Mouse (Mus musculus): ENCODE measurements at regions not wholly inside any gene's neighbourhood (a gene's known extent, or its start where the extent isn't known, plus 50 kb on each side); places are given as distances from the start of the nearest gene placed in this dataset.

GRCm38 (mm10) chr12:32305736-32306135 lies 72.8 kb upstream of the Ccdc71l start:
- no peak for TF ChIP-seq EP300 (optimal IDR thresholded peaks at IDR 0.05)
- TF ChIP-seq CTCF (IDR thresholded peaks at IDR 0.05; ENCODE audit: low read depth), result no peak
